Mouse (Mus musculus) CD4-positive, CD25-positive, alpha-beta regulatory T cell, adult 4 months (primary cell): ENCODE measurements around the gene Nptx2. TPM values are rescaled to one million over a fixed set of nuclear protein-coding genes. Genes with fewer than 3 reads are reported as not detected.

Source experiments
- ATAC-seq: one replicate; pipeline ENCODE4 v1.8.0; 2017
- polyA plus RNA-seq, 2 experiments: library from polyadenylated mRNA; unstranded; fragments of 100-300 nt; shearing (Covaris generic); gene quantifications; one replicate each; pipeline ENCODE4 v1.2.1; 2017

Nptx2 gene
- polyA plus RNA-seq, 2 experiments from 2014 or later = not detected

GRCm38 (mm10) chr5:144585100-144585499, 39.4 kb downstream of the Nptx2 start:
- ATAC-seq = no peak

GRCm38 (mm10) chr5:144591248-144591880, 45.7 kb downstream of the Nptx2 start:
- no peak for ATAC-seq

GRCm38 (mm10) chr5:144594796-144595195, 49.1 kb downstream of the Nptx2 start:
- no peak for ATAC-seq

Other genes with a start within 250 kb of the Nptx2 start
- gene Baiap2l1, start 187.8 kb upstream of the Nptx2 start, polyA plus RNA-seq = 1 to 10 TPM in 1 of 2 experiments, under 1 TPM in 1; 0.96 to 1.2 TPM
- gene Tmem130, start 215.9 kb downstream of the Nptx2 start, polyA plus RNA-seq = not detected
- 100 to 1,000 TPM in 1 of 2 experiments, 10 to 100 TPM in 1; 65.1 to 109 TPM for gene Trrap, start 221.8 kb downstream of the Nptx2 start, polyA plus RNA-seq